Mouse (Mus musculus): ENCODE measurements around the gene Hspa1b. TPM values are rescaled to one million over a fixed set of nuclear protein-coding genes. Genes with fewer than 3 reads are reported as not detected.

Hspa1b gene
- total RNA-seq, 2 experiments from 2014 or later = 2.8 to 4.5 TPM

Other genes with a start within 250 kb of the Hspa1b start
- gene C4b, start 215.4 kb downstream of the Hspa1b start, total RNA-seq (2021) = 10 to 100 TPM; 22.8 to 24.7 TPM
- gene Cyp21a1, start 154.7 kb downstream of the Hspa1b start, total RNA-seq (2021) = not detected
- gene Stk19, start 122.3 kb downstream of the Hspa1b start, total RNA-seq (2021) = 10 to 100 TPM in 1 of 2 experiments, 1 to 10 TPM in 1; 10.0 to 11.1 TPM
- 10 to 100 TPM; 12.4 to 17.3 TPM for gene Dxo, start 122.2 kb downstream of the Hspa1b start, total RNA-seq (2021)
- gene Skiv2l, start 109.0 kb downstream of the Hspa1b start, total RNA-seq (2021) = 10 to 100 TPM; 22.6 to 24.5 TPM
- 10 to 100 TPM; 13.7 to 15.3 TPM for gene Nelfe, start 108.8 kb downstream of the Hspa1b start, total RNA-seq (2021)
- 1 to 10 TPM; 4.4 to 7.5 TPM for gene Cfb, start 96.7 kb downstream of the Hspa1b start, total RNA-seq (2021)
- 1 to 10 TPM; 7.5 to 7.7 TPM for gene Zbtb12, start 79.8 kb downstream of the Hspa1b start, total RNA-seq (2021)
- not detected for gene Gm20547, start 77.2 kb downstream of the Hspa1b start, total RNA-seq (2021)
- 1 to 10 TPM; 3.1 to 4.4 TPM for gene C2, start 61.0 kb downstream of the Hspa1b start, total RNA-seq (2021)
- 10 to 100 TPM; 44.6 to 49.8 TPM for gene Ehmt2, start 60.8 kb downstream of the Hspa1b start, total RNA-seq (2021)
- gene Slc44a4, start 44.8 kb downstream of the Hspa1b start, total RNA-seq (2021) = not detected
- 10 to 100 TPM; 13.2 to 16.5 TPM for gene Neu1, start 28.0 kb downstream of the Hspa1b start, total RNA-seq (2021)
- gene Gm20481, start 10.7 kb upstream of the Hspa1b start, total RNA-seq (2021) = not detected
- 1 to 10 TPM; 4.2 to 4.6 TPM for gene Hspa1a, start 12.9 kb upstream of the Hspa1b start, total RNA-seq (2021)
- gene Hspa1l, start 13.5 kb upstream of the Hspa1b start, total RNA-seq (2021) = 1 to 10 TPM; 7.8 to 9.2 TPM
- gene Lsm2, start 22.6 kb upstream of the Hspa1b start, total RNA-seq (2021) = 10 to 100 TPM; 16.0 to 17.4 TPM
- gene Vars, start 41.7 kb upstream of the Hspa1b start, total RNA-seq (2021) = 10 to 100 TPM; 26.7 to 27.4 TPM
- 1 to 10 TPM; 8.4 to 9.3 TPM for gene Vwa7, start 57.3 kb upstream of the Hspa1b start, total RNA-seq (2021)
- not detected for gene Sapcd1, start 68.8 kb upstream of the Hspa1b start, total RNA-seq (2021)
- gene Msh5, start 87.5 kb upstream of the Hspa1b start, total RNA-seq (2021) = under 1 TPM; 0.25 to 0.70 TPM
- 10 to 100 TPM; 41.7 to 44.0 TPM for gene Clic1, start 90.7 kb upstream of the Hspa1b start, total RNA-seq (2021)
- 10 to 100 TPM; 27.5 to 27.6 TPM for gene Ddah2, start 99.8 kb upstream of the Hspa1b start, total RNA-seq (2021)
- gene Ly6g6c, start 106.2 kb upstream of the Hspa1b start, total RNA-seq (2021) = under 1 TPM in 1 of 2 experiments, not detected in 1; 0.56 TPM
- gene Mpig6b, start 106.9 kb upstream of the Hspa1b start, total RNA-seq (2021) = under 1 TPM; 0.42 to 0.49 TPM
- gene Ly6g6e, start 117.7 kb upstream of the Hspa1b start, total RNA-seq (2021) = not detected
- under 1 TPM; 0.70 to 0.80 TPM for gene Ly6g6d, start 118.8 kb upstream of the Hspa1b start, total RNA-seq (2021)
- not detected for gene Ly6g6f, start 126.4 kb upstream of the Hspa1b start, total RNA-seq (2021)
- 10 to 100 TPM; 54.6 to 61.1 TPM for gene Abhd16a, start 130.0 kb upstream of the Hspa1b start, total RNA-seq (2021)
- gene Ly6g5c, start 149.0 kb upstream of the Hspa1b start, total RNA-seq (2021) = not detected
- not detected for gene Ly6g5b, start 156.2 kb upstream of the Hspa1b start, total RNA-seq (2021)
- gene Gpank1, start 162.2 kb upstream of the Hspa1b start, total RNA-seq (2021) = 1 to 10 TPM; 8.0 to 9.6 TPM
- gene Csnk2b, start 162.8 kb upstream of the Hspa1b start, total RNA-seq (2021) = 100 to 1,000 TPM; 163 to 164 TPM
- 10 to 100 TPM; 25.7 to 26.4 TPM for gene D17H6S53E, start 167.1 kb upstream of the Hspa1b start, total RNA-seq (2021)
- not detected for gene Apom, start 172.8 kb upstream of the Hspa1b start, total RNA-seq (2021)
- 100 to 1,000 TPM; 243 to 268 TPM for gene Bag6, start 175.9 kb upstream of the Hspa1b start, total RNA-seq (2021)
- 100 to 1,000 TPM; 122 to 127 TPM for gene Prrc2a, start 205.7 kb upstream of the Hspa1b start, total RNA-seq (2021)
- 1 to 10 TPM; 2.0 to 6.2 TPM for gene Aif1, start 216.8 kb upstream of the Hspa1b start, total RNA-seq (2021)
- 1 to 10 TPM; 3.3 to 3.7 TPM for gene Lst1, start 229.2 kb upstream of the Hspa1b start, total RNA-seq (2021)
- 1 to 10 TPM; 1.0 to 1.6 TPM for gene Ltb, start 235.2 kb upstream of the Hspa1b start, total RNA-seq (2021)
- under 1 TPM; 0.53 to 0.57 TPM for gene Tnf, start 242.8 kb upstream of the Hspa1b start, total RNA-seq (2021)
- gene Lta, start 246.1 kb upstream of the Hspa1b start, total RNA-seq (2021) = under 1 TPM in 1 of 2 experiments, not detected in 1; 0.19 TPM

Data from heart, postnatal 36 days (tissue).